Mouse (Mus musculus): ENCODE results near the gene Hecw2.
A peak's percentile ranks its signal among the peaks of the same experiment; 100 is the strongest.

The Hecw2 gene

GRCm38 (mm10) chr1:53823687-53824445 is 371.1 kb downstream of the Hecw2 start:
- peak; percentile 68 for DNase-seq

- DNase-seq = no peak
Measured at GRCm38 (mm10) chr1:53821983-53822382, 373.0 kb downstream of the Hecw2 start.

DNA sequence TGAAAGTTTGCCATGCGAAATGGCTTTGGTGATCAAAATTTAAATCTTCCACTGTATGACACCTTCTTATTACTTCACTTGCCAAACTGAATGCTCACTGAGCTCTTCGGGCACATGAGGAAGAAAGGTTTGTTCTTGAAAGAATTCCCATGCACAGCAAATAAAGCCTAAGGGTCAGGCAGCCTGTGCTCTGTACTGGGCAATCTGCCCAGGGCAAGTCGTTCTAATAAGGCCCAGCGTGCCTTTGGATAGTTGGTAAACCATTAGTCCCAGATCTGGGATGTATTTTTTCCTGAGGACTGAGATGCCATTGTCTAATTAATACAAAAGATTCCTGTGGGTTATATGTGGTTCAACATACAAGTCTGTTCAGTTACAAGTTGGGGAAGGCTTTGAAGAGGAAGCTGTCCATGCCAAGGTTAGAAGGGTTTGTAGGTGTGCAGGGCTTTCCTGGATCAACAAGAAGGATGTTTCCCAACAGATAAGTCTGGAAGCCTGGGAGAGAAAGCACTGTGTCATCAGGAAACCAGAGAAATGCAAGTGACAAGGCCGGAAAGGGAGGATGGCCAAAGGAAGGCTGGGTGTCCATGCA is 374.8 kb downstream of the Hecw2 start:
- DNase-seq = no peak

DNA sequence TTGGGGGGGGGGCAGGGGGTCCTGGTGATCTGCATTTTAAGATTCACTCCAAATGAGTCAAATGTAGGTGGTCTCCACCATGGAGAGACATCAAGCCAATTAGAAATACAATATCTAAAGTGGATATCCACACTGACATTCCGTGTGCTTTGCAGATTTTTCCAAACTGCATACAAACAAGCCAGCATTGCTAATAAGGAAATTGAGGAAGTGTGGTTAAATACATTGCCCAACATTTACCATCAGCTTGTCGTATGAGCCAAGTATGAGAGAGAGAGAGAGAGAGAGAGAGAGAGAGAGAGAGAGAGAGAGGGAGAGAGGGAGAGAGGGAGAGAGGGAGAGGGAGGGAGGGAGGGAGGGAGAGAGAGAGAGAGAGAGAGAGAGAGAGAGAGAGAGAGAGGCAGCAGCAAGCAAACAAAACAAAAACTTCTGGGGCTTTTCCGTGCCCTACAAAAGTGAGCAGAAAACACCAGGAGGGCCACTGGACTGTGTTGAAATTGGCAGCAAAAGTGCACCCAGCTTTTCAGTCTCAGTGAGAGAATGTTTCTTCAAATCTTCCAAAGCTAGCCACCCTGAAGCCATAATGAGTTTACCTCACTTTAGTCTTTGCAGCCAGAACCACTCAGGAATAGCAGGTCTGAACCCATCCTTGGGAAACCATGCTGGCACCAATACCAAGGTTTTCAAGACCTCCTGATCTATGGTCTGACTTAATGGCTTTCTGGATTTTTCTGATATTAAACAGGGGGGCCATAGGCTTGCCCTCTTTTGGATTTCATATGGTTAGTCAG is 376.7 kb downstream of the Hecw2 start:
- no peak for DNase-seq

DNA sequence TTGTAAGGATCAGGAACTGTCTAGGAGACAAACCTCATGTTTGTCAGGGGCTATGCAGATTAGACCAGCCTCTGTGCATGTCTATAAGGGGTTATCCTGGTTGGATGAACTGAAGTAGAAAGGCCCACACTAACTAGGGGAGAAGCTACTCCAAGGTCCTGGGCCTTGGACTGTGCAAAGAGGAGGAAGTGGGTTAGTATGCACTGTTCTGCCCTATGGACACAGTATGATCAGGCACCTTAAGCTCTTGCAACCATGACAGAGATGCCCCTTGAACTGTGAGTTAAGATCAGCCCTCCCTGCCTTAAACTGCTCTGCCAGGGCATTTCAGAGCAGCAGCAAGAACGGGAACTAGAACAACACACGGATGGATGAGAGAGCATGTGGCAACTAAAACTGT is 378.6 kb downstream of the Hecw2 start:
- no peak for DNase-seq

DNA sequence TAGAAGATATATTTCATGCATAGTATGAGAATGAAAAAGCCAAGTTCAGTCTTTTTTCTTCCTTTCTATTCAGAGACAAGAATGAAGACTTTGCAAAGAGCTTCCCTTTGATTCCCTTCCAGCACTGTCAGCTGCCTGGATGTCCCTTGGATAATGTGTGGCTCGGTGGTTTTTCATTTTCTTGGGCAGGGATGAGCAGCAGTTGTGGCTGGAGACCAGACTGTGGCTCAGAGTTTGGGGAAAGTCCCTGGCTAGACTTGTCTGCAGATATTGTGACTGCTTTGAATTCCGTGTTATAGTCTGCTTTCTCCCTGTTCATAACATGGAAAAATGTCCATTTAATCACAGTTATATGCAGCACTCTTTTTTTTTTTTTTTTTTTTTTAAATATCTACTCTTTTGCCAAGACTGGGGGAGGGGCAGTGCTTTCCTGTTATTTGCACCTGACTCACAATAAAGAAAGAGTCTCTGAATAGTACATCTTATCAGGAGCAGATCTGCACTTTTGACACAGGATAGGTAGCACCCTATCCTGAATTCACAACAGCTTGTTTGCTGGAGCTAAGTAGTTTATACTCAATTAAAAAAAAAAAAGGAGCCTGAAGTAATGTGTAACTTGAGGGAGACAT is 380.8 kb downstream of the Hecw2 start:
- peak; percentile 58 for DNase-seq

- no peak for DNase-seq
Measured at GRCm38 (mm10) chr1:53811919-53812318, 383.0 kb downstream of the Hecw2 start.

- no peak for DNase-seq
Measured at GRCm38 (mm10) chr1:53808229-53808628, 386.7 kb downstream of the Hecw2 start.

- no peak for DNase-seq
Measured at GRCm38 (mm10) chr1:53797811-53798210, 397.2 kb downstream of the Hecw2 start.

- DNase-seq = no peak
Measured at GRCm38 (mm10) chr1:53797074-53797473, 397.9 kb downstream of the Hecw2 start.

GRCm38 (mm10) chr1:53796271-53796670 is 398.7 kb downstream of the Hecw2 start:
- no peak for DNase-seq

DNA sequence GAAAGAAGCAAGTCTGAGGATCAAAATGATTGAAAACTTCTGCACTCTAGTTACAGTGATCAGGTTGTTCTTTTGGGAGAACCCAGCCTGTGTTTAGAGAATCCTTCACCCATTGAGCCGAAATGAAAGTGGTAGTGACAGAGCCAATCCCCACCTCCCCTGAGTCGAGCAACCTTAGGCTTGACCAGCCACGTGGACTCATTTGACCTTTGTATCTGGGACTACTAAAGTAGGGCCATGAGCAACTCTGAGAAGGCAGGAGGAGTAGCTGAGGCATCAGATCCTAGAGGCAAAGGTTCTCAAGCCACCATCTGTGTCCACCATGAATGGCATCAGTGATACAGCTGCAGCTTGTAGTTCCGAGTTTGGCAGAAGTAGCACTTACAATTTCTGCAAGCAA is 399.4 kb downstream of the Hecw2 start:
- DNase-seq = no peak

GRCm38 (mm10) chr1:53795081-53795480 is 399.9 kb downstream of the Hecw2 start:
- no peak for DNase-seq

- no peak for DNase-seq
Measured at GRCm38 (mm10) chr1:53794279-53794678, 400.7 kb downstream of the Hecw2 start.

- peak; percentile 87 for DNase-seq
Measured at GRCm38 (mm10) chr1:53791343-53791742, 403.6 kb downstream of the Hecw2 start.

- DNase-seq = peak; percentile 95
Measured at GRCm38 (mm10) chr1:53784721-53785418, 410.1 kb downstream of the Hecw2 start, which contains the start of gene Stk17b. Gene Stk17b (minus strand): TSS chr1:53785224.

DNA sequence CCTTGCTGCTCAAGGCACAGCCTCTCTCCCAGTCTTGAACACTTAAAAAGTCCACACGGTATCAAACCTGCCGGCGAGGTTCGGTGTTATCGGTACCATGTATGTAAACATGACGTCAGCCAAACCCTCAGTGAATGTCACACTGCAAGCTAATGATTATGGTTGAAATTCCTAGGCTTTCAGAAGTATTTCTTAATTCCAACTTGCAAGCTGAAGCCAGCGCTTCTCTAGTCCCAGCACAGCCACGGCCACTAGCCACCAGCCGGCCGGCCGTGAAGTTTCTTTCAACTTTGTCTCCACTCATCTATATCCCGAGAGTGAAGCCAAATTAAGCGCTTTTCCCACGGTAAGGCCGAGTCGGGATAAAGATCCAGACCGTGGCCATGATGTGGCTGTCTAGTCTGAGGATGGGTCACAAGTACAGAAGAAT is 410.7 kb downstream of the Hecw2 start:
- peak; percentile 37 for DNase-seq

- DNase-seq = no peak
Measured at GRCm38 (mm10) chr1:53782956-53783355, 412.0 kb downstream of the Hecw2 start.

DNA sequence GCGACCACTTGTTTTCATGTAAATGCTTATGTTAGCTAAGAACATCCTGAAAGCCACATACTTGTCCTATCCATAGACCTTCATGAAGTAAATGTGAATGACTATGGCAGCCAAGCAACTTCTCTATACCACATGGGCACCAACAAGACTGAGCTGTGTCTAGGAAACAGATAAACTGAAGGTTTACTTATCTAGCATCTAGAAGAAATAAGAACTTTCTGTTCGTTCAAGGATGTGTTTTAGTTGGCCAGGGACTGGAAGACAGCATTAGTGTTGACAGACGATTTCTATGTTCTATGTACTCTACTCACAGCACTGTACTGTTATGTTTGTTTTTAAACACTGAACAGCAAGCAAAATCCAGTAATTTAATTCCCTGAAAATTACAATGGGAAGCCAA is 412.9 kb downstream of the Hecw2 start:
- DNase-seq = no peak

GRCm38 (mm10) chr1:53781311-53781710 is 413.7 kb downstream of the Hecw2 start:
- peak; percentile 52 for DNase-seq

GRCm38 (mm10) chr1:53776176-53776905 is 418.6 kb downstream of the Hecw2 start:
- peak; percentile 56 for DNase-seq

DNA sequence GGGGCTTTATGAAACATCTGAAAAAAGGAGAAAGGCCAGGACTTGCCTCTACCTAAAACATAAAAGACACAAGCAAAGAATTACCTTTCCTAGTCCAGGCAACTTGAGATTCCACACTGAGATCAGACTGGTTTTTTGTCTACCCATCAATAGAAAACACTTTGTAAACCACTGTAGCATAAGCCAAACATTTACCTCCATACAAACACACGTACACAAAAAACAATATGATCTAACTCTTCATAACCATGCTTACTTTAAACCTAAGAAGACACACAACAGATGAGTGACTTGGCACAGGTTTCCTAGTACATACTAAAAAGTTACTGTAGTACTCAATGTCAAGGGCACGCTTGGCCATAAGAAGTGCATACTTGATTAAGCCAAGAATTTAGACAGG is 419.4 kb downstream of the Hecw2 start:
- no peak for DNase-seq

Measured in thymus, postnatal 14 days (tissue).